ENCODE assay signal across 31 mouse cellular contexts in genomic region chr16:27450655-27451054, GRCm38 (mm10).
"Had no signal": no experiment of that assay in that cellular context is flagged by ENCODE, and none has a peak within 500 bp of the region (broad histone marks: within the 10 kb centered on the region; RNA-seq: fewer than 3 reads in every experiment).

No protein-coding gene starts in this region.

- H3K27me3 ChIP-seq: heart, embryonic 12.5 days; heart, embryonic 13.5 days; heart, embryonic 15.5 days; hindbrain, embryonic 12.5 days; hindbrain, embryonic 13.5 days; hindbrain, embryonic 15.5 days; intestine, embryonic 15.5 days; kidney, embryonic 15.5 days had no signal

- DNase-seq: heart, postnatal 10 days; heart, postnatal 14 days; heart, postnatal 36 days; heart, postnatal 4 days; kidney, adult 11 months; kidney, adult 18-20 months; kidney, adult 2 months; kidney, adult 8-10 months; kidney, adult 9 months; kidney, postnatal 10 days; kidney, postnatal 14 days; kidney, postnatal 25 days; kidney, postnatal 36 days; kidney, postnatal 4 days; layer of hippocampus, adult 9-11 months; layer of hippocampus, postnatal 36 days had no signal

- H3K4me3 ChIP-seq: heart, embryonic 12.5 days; heart, embryonic 13.5 days; heart, embryonic 15.5 days; hindbrain, embryonic 10.5 days; hindbrain, embryonic 12.5 days; hindbrain, embryonic 13.5 days; hindbrain, embryonic 15.5 days; intestine, embryonic 15.5 days; kidney, embryonic 15.5 days; layer of hippocampus, adult 2 months; left cerebral cortex, adult 2 months had no signal

- H3K9ac ChIP-seq: heart, embryonic 12.5 days; heart, embryonic 13.5 days; heart, embryonic 15.5 days; hindbrain, embryonic 12.5 days; hindbrain, embryonic 13.5 days; hindbrain, embryonic 14.5 days; hindbrain, embryonic 15.5 days; intestine, embryonic 15.5 days; kidney, embryonic 15.5 days had no signal

- H3K27ac ChIP-seq: heart, embryonic 13.5 days; heart, embryonic 15.5 days; hindbrain, embryonic 10.5 days; hindbrain, embryonic 12.5 days; hindbrain, embryonic 13.5 days; hindbrain, embryonic 14.5 days; hindbrain, embryonic 15.5 days; hindbrain, postnatal 0 days; intestine, embryonic 15.5 days; kidney, embryonic 15.5 days; kidney, postnatal 0 days; layer of hippocampus, adult 2 months; left cerebral cortex, adult 2 months had no signal

- H3K4me1 ChIP-seq: heart, embryonic 12.5 days; heart, embryonic 13.5 days; heart, embryonic 15.5 days; hindbrain, embryonic 10.5 days; hindbrain, embryonic 12.5 days; hindbrain, embryonic 13.5 days; intestine, embryonic 15.5 days; kidney, embryonic 15.5 days had no signal

- H3K36me3 ChIP-seq: intestine, embryonic 15.5 days had no signal

- H3K9me3 ChIP-seq: heart, embryonic 12.5 days; heart, embryonic 13.5 days; heart, embryonic 15.5 days; hindbrain, embryonic 10.5 days; hindbrain, embryonic 12.5 days; hindbrain, embryonic 13.5 days; hindbrain, embryonic 15.5 days; intestine, embryonic 15.5 days; kidney, embryonic 15.5 days had no signal

- H3K4me2 ChIP-seq: heart, embryonic 11.5 days; heart, embryonic 12.5 days; heart, embryonic 13.5 days; heart, embryonic 15.5 days; hindbrain, embryonic 12.5 days; hindbrain, embryonic 13.5 days; hindbrain, embryonic 14.5 days; hindbrain, embryonic 15.5 days; intestine, embryonic 15.5 days; kidney, embryonic 15.5 days had no signal
